Mouse (Mus musculus): Measurements from ENCODE around the gene Brd1.
A peak's percentile ranks its signal among the peaks of the same experiment; 100 is the strongest.
"Not testable (repeated sequence)": the region's sequence is repeated elsewhere in the genome, so short reads cannot be mapped to it uniquely, and the experiment has no call there.

The Brd1 gene

GRCm38 (mm10) chr15:88733834-88734571 is at the start of gene Brd1:
Gene Brd1 (minus strand): TSS chr15:88734233.
- peak; percentile 78 for DNase-seq (ENCODE audit: low spot score)

- DNase-seq (ENCODE audit: low spot score) = not testable (repeated sequence)
Measured at GRCm38 (mm10) chr15:88774630-88775029, 40.6 kb upstream of the Brd1 start.

- DNase-seq (ENCODE audit: low spot score) = no peak
Measured at GRCm38 (mm10) chr15:88768537-88768936, 34.5 kb upstream of the Brd1 start.

- DNase-seq (ENCODE audit: low spot score) = not testable (repeated sequence)
Measured at GRCm38 (mm10) chr15:88766139-88766538, 32.1 kb upstream of the Brd1 start.

- no peak for DNase-seq (ENCODE audit: low spot score)
Measured at GRCm38 (mm10) chr15:88761551-88761950, 27.5 kb upstream of the Brd1 start.

- no peak for DNase-seq (ENCODE audit: low spot score)
Measured at GRCm38 (mm10) chr15:88758061-88758460, 24.0 kb upstream of the Brd1 start.

- DNase-seq (ENCODE audit: low spot score) = no peak
Measured at GRCm38 (mm10) chr15:88755761-88756160, 21.7 kb upstream of the Brd1 start.

- DNase-seq (ENCODE audit: low spot score) = no peak
Measured at GRCm38 (mm10) chr15:88754896-88755295, 20.9 kb upstream of the Brd1 start.

GRCm38 (mm10) chr15:88752403-88752733 is 18.3 kb upstream of the Brd1 start:
- DNase-seq (ENCODE audit: low spot score) = no peak

GRCm38 (mm10) chr15:88751564-88752402 is 17.8 kb upstream of the Brd1 start, which contains the start of gene Zbed4:
Gene Zbed4 (plus strand): TSS chr15:88751660.
- peak; percentile 27 for DNase-seq (ENCODE audit: low spot score)

- DNase-seq (ENCODE audit: low spot score) = peak; percentile 99
Measured at GRCm38 (mm10) chr15:88750677-88751563, 16.9 kb upstream of the Brd1 start.

- no peak for DNase-seq (ENCODE audit: low spot score)
Measured at GRCm38 (mm10) chr15:88750032-88750431, 16.0 kb upstream of the Brd1 start.

- not testable (repeated sequence) for DNase-seq (ENCODE audit: low spot score)
Measured at GRCm38 (mm10) chr15:88749617-88750016, 15.6 kb upstream of the Brd1 start.

- DNase-seq (ENCODE audit: low spot score) = no peak
Measured at GRCm38 (mm10) chr15:88745926-88746325, 11.9 kb upstream of the Brd1 start.

- no peak for DNase-seq (ENCODE audit: low spot score)
Measured at GRCm38 (mm10) chr15:88745347-88745746, 11.3 kb upstream of the Brd1 start.

- not testable (repeated sequence) for DNase-seq (ENCODE audit: low spot score)
Measured at GRCm38 (mm10) chr15:88743371-88743770, 9.3 kb upstream of the Brd1 start.

- DNase-seq (ENCODE audit: low spot score) = no peak
Measured at GRCm38 (mm10) chr15:88741366-88741765, 7.3 kb upstream of the Brd1 start.

GRCm38 (mm10) chr15:88738466-88738865 is 4.4 kb upstream of the Brd1 start:
- no peak for DNase-seq (ENCODE audit: low spot score)

- no peak for DNase-seq (ENCODE audit: low spot score)
Measured at GRCm38 (mm10) chr15:88736166-88736565, 2.1 kb upstream of the Brd1 start.

GRCm38 (mm10) chr15:88733041-88733751 is 837 bp downstream of the Brd1 start:
- DNase-seq (ENCODE audit: low spot score) = peak; percentile 68

- DNase-seq (ENCODE audit: low spot score) = no peak
Measured at GRCm38 (mm10) chr15:88732405-88733020, 1.5 kb downstream of the Brd1 start.

All from layer of hippocampus, adult 11-12 months (tissue).